Mouse (Mus musculus) heart, postnatal 0 days (tissue): ENCODE results near the gene Rhno1. TPM values are rescaled to one million over a fixed set of nuclear protein-coding genes. Genes with fewer than 3 reads are reported as not detected.

ENCODE experiments used
- ATAC-seq: fragments of 200-750 bp; cut with Nextera tagmentation; 2 replicates; pipeline ENCODE4 v1.8.0; 2017; ENCODE audit warnings: low read depth, moderate number of reproducible peaks, moderate library complexity; ENCODE audit not compliant: insufficient read depth
- DNase-seq: peaks from one replicate; pipeline ENCODE4 v3.0.0-alpha.2; 2016; ENCODE audit warnings: low spot score
- H3K27ac ChIP-seq: fragments of 300-500 bp; sonication (generic); 2 replicates; pipeline ENCODE4 v1.5.1; 2014; ENCODE audit warnings: low read depth, mild to moderate bottlenecking
- H3K27me3 ChIP-seq: fragments of 300-500 bp; sonication (generic); 2 replicates; pipeline ENCODE4 v1.6.1; 2014; ENCODE audit warnings: low read length, mixed read lengths; ENCODE audit not compliant: control insufficient read depth, insufficient read depth
- H3K36me3 ChIP-seq: fragments of 300-500 bp; sonication (generic); replicated peaks from 2 replicates; pipeline ENCODE4 v1.6.1; 2014; ENCODE audit warnings: low read length, mixed read lengths; ENCODE audit not compliant: control insufficient read depth, insufficient read depth
- H3K4me1 ChIP-seq: fragments of 300-500 bp; sonication (generic); 2 replicates; pipeline ENCODE4 v1.6.1; 2014; ENCODE audit warnings: antibody characterized with exemption; ENCODE audit not compliant: control insufficient read depth, insufficient read depth
- H3K4me2 ChIP-seq: fragments of 300-500 bp; sonication (generic); 2 replicates; pipeline ENCODE4 v1.6.1; 2014; ENCODE audit warnings: low read depth, mild to moderate bottlenecking, low read length, moderate library complexity
- H3K4me3 ChIP-seq: fragments of 300-500 bp; sonication (generic); 2 replicates; pipeline ENCODE4 v1.5.1; 2014; ENCODE audit warnings: low read depth, low read length
- H3K9ac ChIP-seq: fragments of 300-500 bp; sonication (generic); replicated peaks from 2 replicates; pipeline ENCODE4 v1.6.1; 2014; ENCODE audit warnings: low read depth, low read length, mixed read lengths
- H3K9me3 ChIP-seq: fragments of 300-500 bp; sonication (generic); replicated peaks from 2 replicates; pipeline ENCODE4 v1.6.1; 2016; ENCODE audit warnings: low read length; ENCODE audit not compliant: control insufficient read depth
- CTCF ChIP-seq: IDR thresholded peaks from 2 replicates; pipeline ENCODE4 v1.5.1; 2016; ENCODE audit warnings: antibody characterized with exemption, control low read depth, low read depth
- EP300 ChIP-seq: IDR thresholded peaks from 2 replicates; pipeline ENCODE4 v1.6.1; 2016; ENCODE audit warnings: antibody characterized with exemption, low read depth
- WGBS: fragments of 180-500 bp; shearing (Covaris S2); extraction: QIAGEN DNeasy Blood & Tissue Kit; methylation state at CpG from one replicate; pipeline ENCODE4 v1.1.7; 2014; 5-methylcytosine and 5-hydroxymethylcytosine counted together
- polyA plus RNA-seq: library from polyadenylated mRNA; unstranded; fragments of >200 nt; fragmentation: Nextera tagmentation; extraction: Ambion mirVana; gene quantifications from 2 replicates; pipeline ENCODE4 v1.2.1, GENCODE M21; 2015
- total RNA-seq: library from RNA; depleted of rRNA; stranded (reverse); fragments of >200 nt; gene quantifications from 2 replicates; pipeline ENCODE4 v1.2.3, GENCODE M21; 2014; ENCODE audit warnings: low replicate concordance; rRNA removed

Rhno1 gene
- total RNA-seq (10.9 and 22.6 TPM in 2 replicates), polyA plus RNA-seq (34.7 and 39.3 TPM in 2 replicates)

DNA sequence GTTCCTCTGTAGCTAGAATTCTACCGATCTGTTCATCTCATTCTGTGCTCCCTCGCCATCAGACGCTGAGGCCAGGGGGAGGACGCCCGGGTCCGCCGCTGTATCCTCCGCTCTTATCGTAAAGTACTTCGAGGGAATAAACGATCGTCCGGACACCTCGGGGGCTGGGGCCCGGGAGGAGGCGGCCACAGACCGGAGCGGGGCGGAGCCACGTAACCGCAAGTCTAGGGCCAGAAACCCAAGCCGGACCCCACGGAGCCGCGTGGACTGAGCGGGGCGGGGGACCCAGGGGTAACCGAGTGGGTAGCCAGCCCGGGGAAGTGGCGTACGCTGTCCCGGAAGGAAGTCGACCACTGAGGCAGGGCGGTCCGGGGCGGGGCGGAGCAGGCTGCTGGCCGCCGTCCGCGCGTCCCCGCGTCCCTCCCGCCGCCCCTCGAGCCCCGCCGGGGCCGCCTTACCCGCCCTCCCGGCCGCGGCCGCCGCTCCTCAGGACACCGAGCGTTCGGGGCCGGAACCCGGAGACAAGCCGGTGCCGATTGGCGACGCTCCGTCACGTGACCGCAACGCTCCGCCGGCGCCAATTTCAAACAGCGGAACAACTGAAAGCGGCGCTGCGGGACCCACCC is at the start of gene Rhno1, which contains the start of gene Foxm1:
Rhno1 (minus strand) TSS at position 531 of the 626 bp plus-strand sequence.
Foxm1 (plus strand) TSS at position 587 of the 626 bp plus-strand sequence.
- peak within 1 kb of the TSS; percentile 99 for H3K4me2 ChIP-seq
- peaks cover 26% of the 10 kb centered on the region for H3K36me3 ChIP-seq
- H3K9me3 ChIP-seq = no peaks in the 10 kb centered on the region
- peak within 1 kb of the TSS; percentile 91 for H3K27ac ChIP-seq
- H3K4me1 ChIP-seq = peaks cover 15% of the 10 kb centered on the region; the same call in 1 of the 2 replicates
- ATAC-seq (peak; percentile 86), DNase-seq (peak; percentile 69)
- peak within 1 kb of the TSS; percentile 96 for H3K4me3 ChIP-seq
- peak within 1 kb of the TSS; percentile 95 for H3K9ac ChIP-seq
- TF ChIP-seq EP300 (no peak), CTCF (no peak)
- H3K27me3 ChIP-seq = no peaks in the 10 kb centered on the region
- under 1% methylated on average over 54 of the region's 76 CpGs for WGBS

DNA sequence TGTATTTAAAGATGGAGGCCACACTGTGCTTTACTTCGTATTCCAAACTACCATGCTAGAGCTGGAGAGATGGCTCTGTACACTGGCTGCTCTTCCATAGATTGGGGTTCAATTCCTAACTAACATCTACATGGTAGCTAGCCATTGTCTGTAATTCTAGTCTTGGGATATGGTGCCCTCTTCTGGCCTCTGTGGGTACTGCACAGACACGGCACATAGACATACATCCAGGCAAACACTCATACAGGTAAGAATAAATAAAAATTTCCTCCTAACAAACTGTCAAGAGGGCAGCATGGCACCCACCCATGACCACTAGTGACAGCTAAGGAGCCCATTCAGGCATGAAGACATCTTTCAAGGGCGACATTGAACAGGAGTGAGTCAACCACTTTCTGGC is 48.4 kb upstream of the Rhno1 start:
- peak; percentile 31; the same call in 1 of the 2 replicates for ATAC-seq
- H3K27me3 ChIP-seq = no peaks in the 10 kb centered on the region
- no peaks in the 10 kb centered on the region for H3K4me1 ChIP-seq
- H3K27ac ChIP-seq = no peak overlapping the region
- no peak overlapping the region for H3K4me3 ChIP-seq
- peak; percentile 60 for DNase-seq
- TF ChIP-seq CTCF (peak; percentile 92), EP300 (no peak)
- WGBS = 18% methylated on average over 3 of the region's 3 CpGs
- H3K4me2 ChIP-seq = no peak overlapping the region
- peaks cover 62% of the 10 kb centered on the region for H3K36me3 ChIP-seq
- no peaks in the 10 kb centered on the region for H3K9me3 ChIP-seq
- no peak overlapping the region for H3K9ac ChIP-seq

DNA sequence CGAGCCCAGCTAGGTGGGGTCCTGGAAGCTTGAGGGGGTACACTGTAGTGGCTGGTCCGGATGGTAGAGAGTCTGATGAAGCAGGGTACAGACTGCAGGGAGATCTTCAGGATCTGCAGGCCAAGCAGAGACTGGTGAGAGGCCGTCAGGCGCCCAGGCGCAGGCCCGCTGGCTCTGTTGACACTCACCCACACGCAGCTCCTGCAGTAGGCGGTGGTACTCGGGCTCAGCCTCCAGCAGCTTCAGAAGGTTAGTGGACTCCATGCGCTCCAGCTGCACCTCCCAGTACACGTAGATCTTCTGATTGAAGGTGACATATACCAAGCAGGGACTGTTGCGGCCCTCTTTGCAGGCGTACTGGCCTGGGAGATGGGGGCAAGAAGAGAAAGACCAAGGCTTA is 47.6 kb upstream of the Rhno1 start:
- 95% methylated on average over 13 of the region's 13 CpGs for WGBS
- no peak overlapping the region for H3K9ac ChIP-seq
- no peaks in the 10 kb centered on the region for H3K9me3 ChIP-seq
- no peaks in the 10 kb centered on the region for H3K4me1 ChIP-seq
- H3K36me3 ChIP-seq = peaks cover 57% of the 10 kb centered on the region
- no peak overlapping the region for H3K27ac ChIP-seq
- H3K4me3 ChIP-seq = no peak overlapping the region
- H3K27me3 ChIP-seq = no peaks in the 10 kb centered on the region
- ATAC-seq (no peak), DNase-seq (no peak)
- no peak overlapping the region for H3K4me2 ChIP-seq
- TF ChIP-seq EP300 (no peak), CTCF (no peak)

DNA sequence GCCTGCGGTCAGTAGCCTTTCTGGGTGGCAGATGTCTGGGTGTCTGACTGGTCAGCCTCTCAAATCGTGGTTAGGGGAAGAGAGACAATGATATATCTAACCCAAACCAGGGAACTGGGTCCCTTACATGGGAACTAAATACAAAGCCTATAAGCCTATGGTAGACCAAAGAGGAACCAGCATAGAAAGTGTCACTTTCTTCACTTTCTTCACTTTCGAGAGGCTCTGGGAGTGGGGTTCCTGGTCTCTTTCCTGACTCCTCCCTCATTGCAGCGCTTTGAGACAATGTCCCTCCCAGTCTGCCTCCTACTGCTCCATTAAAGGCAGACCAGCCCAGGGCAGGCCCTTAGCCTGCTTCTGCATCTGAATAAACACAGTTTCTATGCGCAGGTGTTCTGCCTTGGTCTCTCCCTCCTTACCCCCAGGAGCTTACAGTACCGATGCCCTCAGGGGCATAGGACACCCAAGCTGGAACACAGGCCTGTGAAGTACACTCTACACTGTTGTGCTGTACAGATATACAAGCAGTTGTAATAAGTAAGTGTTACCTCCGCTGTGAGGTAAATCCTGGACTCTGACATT is 45.9 kb upstream of the Rhno1 start:
- H3K9me3 ChIP-seq = no peaks in the 10 kb centered on the region
- H3K4me1 ChIP-seq = no peaks in the 10 kb centered on the region
- no peaks in the 10 kb centered on the region for H3K27me3 ChIP-seq
- H3K36me3 ChIP-seq = peaks cover 57% of the 10 kb centered on the region
- TF ChIP-seq EP300 (no peak), CTCF (no peak)
- no peak overlapping the region for H3K4me2 ChIP-seq
- WGBS = 85% methylated on average over 7 of the region's 7 CpGs
- no peak overlapping the region for H3K9ac ChIP-seq
- H3K4me3 ChIP-seq = no peak overlapping the region
- no peak overlapping the region for H3K27ac ChIP-seq
- ATAC-seq = no peak
- DNase-seq = no peak

DNA sequence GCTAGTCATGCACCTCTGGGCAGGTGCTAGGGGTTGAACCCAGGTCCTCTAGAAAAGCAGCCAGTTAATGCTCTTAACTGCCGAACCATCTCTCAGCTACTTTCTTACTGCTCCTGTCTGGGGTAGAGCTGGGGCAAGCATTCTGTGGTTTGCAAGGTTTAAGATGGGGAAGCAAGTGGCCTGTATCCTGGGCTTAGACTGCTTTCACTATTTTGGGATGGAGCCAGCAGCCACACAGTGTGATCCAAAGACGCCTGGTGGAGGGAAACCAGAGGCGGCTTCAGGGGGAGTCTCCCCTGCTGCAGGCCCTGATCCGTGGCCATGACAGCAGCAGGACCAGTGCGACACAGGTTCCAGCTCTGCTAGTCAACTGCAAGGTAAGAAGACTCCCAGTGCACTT is 42.0 kb upstream of the Rhno1 start:
- Histone ChIP-seq H3K36me3 (peaks cover 23% of the 10 kb centered on the region), H3K4me1 (0 out of 2 replicates have a peak, but pooled peaks cover 4% of the 10 kb centered on the region), H3K4me2 (no peak overlapping the region), H3K27ac (no peak overlapping the region), H3K9me3 (no peaks in the 10 kb centered on the region), H3K4me3 (no peak overlapping the region), H3K9ac (no peak overlapping the region), H3K27me3 (no peaks in the 10 kb centered on the region)
- TF ChIP-seq EP300 = no peak
- no peak for TF ChIP-seq CTCF
- WGBS = 41% methylated on average over 5 of the region's 5 CpGs
- ATAC-seq (no peak), DNase-seq (no peak)
